Mouse (Mus musculus) spleen, adult 2 months (tissue): ENCODE results near the gene Psmd3.
A peak's percentile ranks its signal among the peaks of the same experiment; 100 is the strongest.

Experiments used
- CTCF ChIP-seq: fragments of 200-500 bp; IDR thresholded peaks from 2 replicates; pipeline ENCODE4 v1.5.1; 2011; ENCODE audit warnings: mild to moderate bottlenecking, inconsistent platforms; ENCODE audit not compliant: insufficient read depth, insufficient read length, insufficient replicate concordance; ENCODE audit errors: extremely low read depth
- POLR2A ChIP-seq: fragments of 200-500 bp; IDR thresholded peaks from 2 replicates; pipeline ENCODE4 v1.6.1; 2011; ENCODE audit warnings: low read depth, low read length, inconsistent platforms

GRCm38 (mm10) chr11:98660517-98660916 lies 21.8 kb upstream of the Psmd3 start:
- peak; percentile 15; the same call in 1 of the 2 replicates for TF ChIP-seq CTCF
- TF ChIP-seq POLR2A, result no peak
